Mouse (Mus musculus) gastrocnemius, adult 18-20 months (tissue): Measurements from ENCODE around the gene Cenpu. TPM values are rescaled to one million over a fixed set of nuclear protein-coding genes. Genes with fewer than 3 reads are reported as not detected.

Experiments
- DNase-seq: peaks from one replicate; pipeline ENCODE4 v3.0.0; 2021; ENCODE audit warnings: low spot score
- total RNA-seq, 2 experiments: library from RNA; stranded (reverse); gene quantifications; 2 replicates each; pipeline ENCODE4 v1.2.3; 2021

Gene Cenpu
- total RNA-seq, 2 experiments from 2014 or later, result not detected

- DNase-seq, result no peak
Measured at GRCm38 (mm10) chr8:46598114-46598513, 46.3 kb downstream of the Cenpu start.

- no peak for DNase-seq
Measured at GRCm38 (mm10) chr8:46598753-46599152, 46.9 kb downstream of the Cenpu start.

- no peak for DNase-seq
Measured at GRCm38 (mm10) chr8:46599314-46599904, 47.6 kb downstream of the Cenpu start.

GRCm38 (mm10) chr8:46600959-46601707 is 49.3 kb downstream of the Cenpu start:
- no peak for DNase-seq

GRCm38 (mm10) chr8:46603587-46603986 is 51.8 kb downstream of the Cenpu start:
- no peak for DNase-seq

GRCm38 (mm10) chr8:46606930-46607329 is 55.1 kb downstream of the Cenpu start:
- DNase-seq, result no peak

- DNase-seq, result no peak
Measured at GRCm38 (mm10) chr8:46611557-46611956, 59.7 kb downstream of the Cenpu start.

- no peak for DNase-seq
Measured at GRCm38 (mm10) chr8:46612913-46613312, 61.1 kb downstream of the Cenpu start.

GRCm38 (mm10) chr8:46613377-46613776 is 61.5 kb downstream of the Cenpu start:
- DNase-seq, result peak; percentile 21

GRCm38 (mm10) chr8:46615936-46616335 is 64.1 kb downstream of the Cenpu start:
- DNase-seq, result no peak

- DNase-seq, result peak; percentile 94
Measured at GRCm38 (mm10) chr8:46616879-46617689, 65.3 kb downstream of the Cenpu start, which contains the start of the genes Primpol and Casp3. Gene Primpol (minus strand): TSS chr8:46617212. Gene Casp3 (plus strand): TSS chr8:46617291.

- DNase-seq, result no peak
Measured at GRCm38 (mm10) chr8:46617690-46618620, 66.1 kb downstream of the Cenpu start.

- DNase-seq, result no peak
Measured at GRCm38 (mm10) chr8:46618639-46619320, 67.0 kb downstream of the Cenpu start.

GRCm38 (mm10) chr8:46622446-46623270 is 70.8 kb downstream of the Cenpu start:
- DNase-seq, result no peak

GRCm38 (mm10) chr8:46625166-46625565 is 73.3 kb downstream of the Cenpu start:
- DNase-seq, result no peak

GRCm38 (mm10) chr8:46626642-46627041 is 74.8 kb downstream of the Cenpu start:
- no peak for DNase-seq

- DNase-seq, result no peak
Measured at GRCm38 (mm10) chr8:46627881-46628280, 76.1 kb downstream of the Cenpu start.

- DNase-seq, result no peak
Measured at GRCm38 (mm10) chr8:46628645-46629044, 76.8 kb downstream of the Cenpu start.
